Mouse (Mus musculus): ENCODE data around the gene Abraxas1. TPM values are rescaled to one million over a fixed set of nuclear protein-coding genes. Genes with fewer than 3 reads are reported as not detected.

Abraxas1 gene
- 10 to 100 TPM; 12.8 to 17.4 TPM for total RNA-seq (2021)

GRCm38 (mm10) chr5:100820483-100821184 is at the start of gene Abraxas1:
Gene Abraxas1, minus strand, starts transcription at chr5:100820965.
- intact Hi-C loops (cut with DNase I): no loop called here
- DNase-seq: peak; percentile 90 to 91

GRCm38 (mm10) chr5:100869197-100869895 is 48.6 kb upstream of the Abraxas1 start:
- DNase-seq: no peak
- intact Hi-C loops (cut with DNase I): no loop called here

- peak; percentile 53 to 55 for DNase-seq
- intact Hi-C loops (cut with DNase I): no loop called here
Observed at GRCm38 (mm10) chr5:100866183-100866582, 45.4 kb upstream of the Abraxas1 start.

- intact Hi-C loops (cut with DNase I): loop anchor here (2.0 kb wide), 1 partner anchor 28 kb away; no protein-coding TSS in a partner anchor
- DNase-seq: peak; percentile 72 to 83
Observed at GRCm38 (mm10) chr5:100864438-100864837, 43.7 kb upstream of the Abraxas1 start.

- intact Hi-C loops (cut with DNase I): no loop called here
- DNase-seq: no peak
Observed at GRCm38 (mm10) chr5:100863091-100863490, 42.3 kb upstream of the Abraxas1 start.

- peak; percentile 10 to 43 for DNase-seq
- intact Hi-C loops (cut with DNase I): loop anchor here (2.0 kb wide), 1 partner anchor 15 kb away; no protein-coding TSS in a partner anchor
Observed at GRCm38 (mm10) chr5:100861811-100862210, 41.0 kb upstream of the Abraxas1 start.

- no peak for DNase-seq
- intact Hi-C loops (cut with DNase I): loop anchor here (2.0 kb wide), 1 partner anchor 14 kb away; no protein-coding TSS in a partner anchor
Observed at GRCm38 (mm10) chr5:100861140-100861539, 40.4 kb upstream of the Abraxas1 start.

- DNase-seq: peak; percentile 88 to 91
- intact Hi-C loops (cut with DNase I): loop anchor here (2.0 kb wide), 1 partner anchor 14 kb away; no protein-coding TSS in a partner anchor
Observed at GRCm38 (mm10) chr5:100860417-100861053, 39.8 kb upstream of the Abraxas1 start.

- DNase-seq: no peak
- intact Hi-C loops (cut with DNase I): no loop called here
Observed at GRCm38 (mm10) chr5:100856552-100856951, 35.8 kb upstream of the Abraxas1 start.

- intact Hi-C loops (cut with DNase I): no loop called here
- no peak for DNase-seq
Observed at GRCm38 (mm10) chr5:100853963-100854362, 33.2 kb upstream of the Abraxas1 start.

- intact Hi-C loops (cut with DNase I): loop anchor here (2.0 kb wide), 1 partner anchor 14 kb away; no protein-coding TSS in a partner anchor
- no peak for DNase-seq
Observed at GRCm38 (mm10) chr5:100847143-100847542, 26.4 kb upstream of the Abraxas1 start.

GRCm38 (mm10) chr5:100846599-100846920 is 25.8 kb upstream of the Abraxas1 start:
- no peak for DNase-seq
- intact Hi-C loops (cut with DNase I): loop anchor here (2.0 kb wide), 1 partner anchor 14 kb away; no protein-coding TSS in a partner anchor

- intact Hi-C loops (cut with DNase I): loop anchor here (2.0 kb wide), 1 partner anchor 15 kb away; no protein-coding TSS in a partner anchor
- peak; percentile 81 to 82 for DNase-seq
Observed at GRCm38 (mm10) chr5:100845848-100846598, 25.3 kb upstream of the Abraxas1 start.

GRCm38 (mm10) chr5:100845485-100845847 is 24.7 kb upstream of the Abraxas1 start, which contains the start of gene Gpat3:
Gene Gpat3, plus strand, starts transcription at chr5:100845713.
- intact Hi-C loops (cut with DNase I): no loop called here
- peak; percentile 66 to 72 for DNase-seq

- DNase-seq: no peak
- intact Hi-C loops (cut with DNase I): no loop called here
Observed at GRCm38 (mm10) chr5:100844485-100844884, 23.7 kb upstream of the Abraxas1 start.

GRCm38 (mm10) chr5:100837907-100838306 is 17.1 kb upstream of the Abraxas1 start:
- intact Hi-C loops (cut with DNase I): loop anchor here (2.0 kb wide), 1 partner anchor 27 kb away; no protein-coding TSS in a partner anchor
- peak; percentile 81 to 87 for DNase-seq

GRCm38 (mm10) chr5:100835862-100836538 is 15.2 kb upstream of the Abraxas1 start:
- DNase-seq: peak; percentile 51 to 63
- intact Hi-C loops (cut with DNase I): loop anchor here (2.0 kb wide), 1 partner anchor 29 kb away; no protein-coding TSS in a partner anchor

- DNase-seq: no peak
- intact Hi-C loops (cut with DNase I): no loop called here
Observed at GRCm38 (mm10) chr5:100833841-100834240, 13.1 kb upstream of the Abraxas1 start.

GRCm38 (mm10) chr5:100832680-100833079 is 11.9 kb upstream of the Abraxas1 start:
- intact Hi-C loops (cut with DNase I): no loop called here
- DNase-seq: no peak

GRCm38 (mm10) chr5:100828701-100829100 is 7.9 kb upstream of the Abraxas1 start:
- intact Hi-C loops (cut with DNase I): loop anchor here (5.0 kb wide), 1 partner anchor 839 kb away; no protein-coding TSS in a partner anchor
- DNase-seq: no peak
